Mouse (Mus musculus): ENCODE measurements around the gene Rbks. TPM values are rescaled to one million over a fixed set of nuclear protein-coding genes. Genes with fewer than 3 reads are reported as not detected.

The Rbks gene
- polyA plus RNA-seq, 1 experiment from 2014 or later, result 3.0 TPM

GRCm38 (mm10) chr5:31581263-31581662 lies 116.2 kb downstream of the Rbks start:
- H3K36me3 ChIP-seq, result no peaks in the 10 kb centered on the region
- no peak overlapping the region for H3K4me3 ChIP-seq (replicated peaks)
- H3K27me3 ChIP-seq, result no peaks in the 10 kb centered on the region
- H3K27ac ChIP-seq, result no peak overlapping the region
- WGBS, result 80% methylated on average over 6 of the region's 6 CpGs
- no peak overlapping the region for H3K4me2 ChIP-seq
- ATAC-seq (ENCODE audit: insufficient number of reproducible peaks, insufficient read depth, low FRiP score, low TSS enrichment, low read depth), result no peak
- H3K9me3 ChIP-seq, result no peaks in the 10 kb centered on the region
- H3K9ac ChIP-seq (replicated peaks), result no peak overlapping the region
- H3K4me1 ChIP-seq (replicated peaks), result no peaks in the 10 kb centered on the region; the same call in 1 of the 2 replicates

GRCm38 (mm10) chr5:31576539-31576975 lies 120.9 kb downstream of the Rbks start:
- ATAC-seq (ENCODE audit: insufficient number of reproducible peaks, insufficient read depth, low FRiP score, low TSS enrichment, low read depth), result no peak
- WGBS, result 84% methylated on average over 7 of the region's 7 CpGs
- Histone ChIP-seq H3K9me3 (no peaks in the 10 kb centered on the region), H3K27ac (no peak overlapping the region), H3K4me1 (replicated peaks) (peaks cover under 1% of the 10 kb centered on the region; the same call in 1 of the 2 replicates), H3K4me2 (no peak overlapping the region), H3K9ac (replicated peaks) (no peak overlapping the region), H3K36me3 (no peaks in the 10 kb centered on the region), H3K27me3 (no peaks in the 10 kb centered on the region), H3K4me3 (replicated peaks) (no peak overlapping the region)

Small RNAs within 50 kb of the gene (microRNA-seq; reads per million reads assigned to microRNA genes)
- not detected for gene Mir3473e

Other genes with a start within 250 kb of the Rbks start
- 73.0 and 74.4 TPM in 2 replicates for gene Zfp512, start 245.2 kb downstream of the Rbks start, polyA plus RNA-seq (2016; fragmentation: Nextera tagmentation; extraction: Ambion mirVana)
- not detected in 2 replicates for gene 4930548H24Rik, start 211.9 kb downstream of the Rbks start, polyA plus RNA-seq (2016; fragmentation: Nextera tagmentation; extraction: Ambion mirVana)
- 81.5 and 81.7 TPM in 2 replicates for gene Gpn1, start 202.9 kb downstream of the Rbks start, polyA plus RNA-seq (2016; fragmentation: Nextera tagmentation; extraction: Ambion mirVana)
- 41.3 and 42.4 TPM in 2 replicates for gene Slc4a1ap, start 170.6 kb downstream of the Rbks start, polyA plus RNA-seq (2016; fragmentation: Nextera tagmentation; extraction: Ambion mirVana)
- 31.0 TPM in 2 replicates for gene Supt7l, start 169.8 kb downstream of the Rbks start, polyA plus RNA-seq (2016; fragmentation: Nextera tagmentation; extraction: Ambion mirVana)
- gene Mrpl33, start 100.7 kb downstream of the Rbks start, polyA plus RNA-seq (2016; fragmentation: Nextera tagmentation; extraction: Ambion mirVana), result 256 and 289 TPM in 2 replicates
- gene Babam2, start 57 bp upstream of the Rbks start, polyA plus RNA-seq (2016; fragmentation: Nextera tagmentation; extraction: Ambion mirVana), result 35.4 and 37.6 TPM in 2 replicates

Measured in limb, embryonic 12.5 days (tissue).